Mouse (Mus musculus) ovary, postnatal 14 days (tissue): ENCODE measurements around the gene Rps27a.

Experiments used
- DNase-seq: peaks from one replicate; pipeline ENCODE4 v3.0.0; 2022; ENCODE audit warnings: low spot score

Gene Rps27a

DNA sequence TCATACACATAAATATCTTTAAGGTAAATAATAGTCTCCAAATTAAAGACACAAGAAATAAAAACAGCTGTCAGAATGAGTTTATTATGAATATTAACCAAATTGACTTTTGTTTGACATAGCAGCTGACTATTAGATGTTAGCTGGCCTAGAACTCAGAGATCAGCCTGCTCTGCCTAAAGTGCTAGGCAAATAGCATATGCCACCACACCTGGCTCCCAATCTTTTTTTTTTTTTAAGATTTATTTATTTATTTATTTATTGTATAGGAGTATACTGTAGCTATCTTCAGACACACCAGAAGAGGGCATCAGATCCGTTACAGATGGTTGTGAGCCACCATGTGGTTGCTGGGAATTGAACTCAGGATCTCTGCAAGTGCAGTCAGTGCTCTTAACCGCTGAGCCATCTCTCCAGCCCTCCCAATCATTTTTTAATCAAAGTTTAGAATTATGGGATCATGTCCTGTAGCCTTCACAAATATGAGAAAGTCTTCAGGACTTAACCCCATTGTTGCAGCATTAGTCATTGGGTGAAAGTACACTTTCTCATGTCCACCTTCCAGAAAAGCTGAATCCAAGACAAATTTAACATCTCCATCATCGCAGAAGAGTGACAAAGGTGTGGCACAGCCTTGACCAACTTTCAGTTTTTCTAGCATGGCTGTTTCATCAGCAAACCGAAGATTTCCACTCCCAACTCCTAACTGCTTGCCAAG is 34.9 kb downstream of the Rps27a start:
- no peak for DNase-seq

DNA sequence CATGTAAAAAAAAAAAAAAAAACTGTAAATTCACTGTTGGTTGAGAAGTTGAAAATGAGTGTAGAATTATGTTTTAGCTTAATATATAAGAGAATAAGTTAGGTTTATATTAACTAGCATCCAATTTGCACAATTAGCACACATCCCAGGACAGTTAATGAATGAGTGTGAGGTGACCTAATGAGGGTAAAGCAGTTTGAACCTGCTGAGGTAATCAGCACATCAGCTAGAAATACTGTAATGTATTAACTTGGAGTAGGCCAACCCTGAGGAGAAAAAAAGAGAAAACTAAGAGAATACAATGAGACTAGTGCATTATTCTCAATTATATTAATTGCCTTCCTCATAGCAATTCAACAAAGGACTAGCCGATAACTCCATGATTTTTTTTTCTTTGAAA is 38.5 kb downstream of the Rps27a start:
- no peak for DNase-seq

DNA sequence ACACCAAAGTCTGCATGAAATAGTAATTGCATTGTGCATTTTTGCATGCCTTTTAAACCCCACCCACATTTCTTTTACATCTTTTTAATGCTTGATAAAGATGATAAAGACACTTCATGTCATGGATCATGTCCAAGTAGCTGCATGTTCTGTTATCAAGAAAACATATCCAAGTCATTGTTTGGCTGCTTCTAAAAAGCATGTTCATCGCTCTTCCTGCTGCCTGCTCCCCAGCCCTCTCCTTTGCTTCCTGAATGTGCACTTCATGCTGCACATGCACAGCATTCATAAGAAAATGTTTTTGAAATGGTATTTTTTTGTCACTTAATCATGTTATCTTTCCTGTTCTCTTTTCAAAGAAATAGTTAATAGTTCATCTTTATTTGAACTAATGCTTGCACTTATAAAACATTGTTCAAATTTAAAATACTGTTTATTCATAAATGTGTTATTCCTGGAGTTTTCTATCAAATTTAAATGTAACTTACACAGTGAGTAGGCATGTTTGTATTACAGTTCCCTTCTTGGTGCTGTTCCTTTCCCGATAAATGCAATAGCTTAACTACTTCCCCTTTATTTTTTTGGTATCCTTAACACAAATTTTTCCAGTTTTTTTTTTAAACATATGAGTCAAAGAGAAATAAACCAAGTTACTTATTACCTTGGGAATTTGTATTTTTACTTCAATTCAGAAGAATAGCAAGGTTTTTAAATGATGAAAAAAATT is 42.8 kb downstream of the Rps27a start:
- no peak for DNase-seq

DNA sequence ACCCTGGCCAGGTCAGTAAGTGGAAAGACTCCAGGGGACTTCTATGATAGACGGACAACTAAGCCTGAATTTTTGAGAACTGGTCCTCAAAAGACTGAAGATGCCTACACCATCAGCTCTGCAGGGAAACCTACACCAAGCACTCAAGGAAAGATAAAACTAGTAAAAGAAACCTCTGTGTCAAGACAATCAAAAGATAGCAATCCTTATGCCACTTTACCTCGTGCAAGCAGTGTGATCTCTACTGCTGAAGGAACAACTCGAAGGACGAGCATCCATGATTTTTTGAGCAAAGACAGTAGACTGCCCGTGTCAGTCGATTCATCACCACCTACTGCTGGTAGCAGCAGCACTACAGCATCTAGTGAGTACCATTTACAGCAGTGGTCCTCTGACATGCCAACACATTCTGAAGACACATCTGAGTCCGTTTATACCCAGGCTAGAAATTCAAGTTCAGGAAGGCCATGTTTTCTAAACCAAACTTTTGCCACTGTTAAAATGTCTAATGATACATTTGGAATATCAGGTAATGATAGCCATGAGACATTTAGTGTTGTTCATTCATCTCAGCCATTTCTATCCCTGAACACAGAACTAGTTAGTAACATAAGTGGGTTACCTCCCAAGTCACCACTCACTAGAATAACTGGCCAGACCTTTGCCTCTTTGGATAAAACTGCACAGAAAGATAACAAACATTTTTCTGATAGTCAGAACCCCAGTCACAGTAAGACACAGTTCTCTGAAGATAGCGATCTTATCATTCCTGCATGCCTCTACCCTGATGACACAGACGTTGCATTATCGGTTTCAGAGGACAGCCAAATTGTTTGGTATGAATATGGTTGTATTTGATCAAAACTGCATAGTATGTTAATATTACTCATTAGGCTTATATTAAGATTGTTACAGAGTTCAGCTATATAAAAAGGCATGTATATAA is 43.7 kb downstream of the Rps27a start:
- no peak for DNase-seq

DNA sequence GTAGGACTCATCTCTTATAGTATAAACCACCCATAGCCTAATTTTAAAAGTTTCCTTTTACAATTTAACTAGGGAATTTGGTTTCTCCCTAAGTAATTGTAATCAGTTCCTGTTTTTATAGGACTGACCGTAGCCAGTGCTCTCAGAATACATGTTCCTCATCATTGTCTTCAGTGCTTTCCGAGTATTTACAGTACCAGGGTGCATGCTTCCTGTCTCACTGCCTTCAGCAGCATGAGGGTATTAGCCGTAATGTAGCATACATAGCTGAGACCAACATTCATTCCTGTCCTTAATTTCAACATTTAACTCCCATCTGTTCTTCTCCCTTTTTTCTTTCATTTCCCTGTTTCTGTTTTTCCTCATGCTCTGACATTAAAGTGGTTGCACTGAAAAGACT is 50.9 kb downstream of the Rps27a start:
- no peak for DNase-seq
